Mouse (Mus musculus) bone marrow macrophage, adult 2 months (primary cell): ENCODE data around the gene Oscp1. TPM values are rescaled to one million over a fixed set of nuclear protein-coding genes. Genes with fewer than 3 reads are reported as not detected.
"Not testable (repeated sequence)": the region's sequence is repeated elsewhere in the genome, so short reads cannot be mapped to it uniquely, and the experiment has no call there.

Experiments
- H3K27ac ChIP-seq: 2 replicates; pipeline ENCODE4 v1.5.1; 2012; ENCODE audit warnings: low read depth, low read length; ENCODE audit not compliant: insufficient read depth
- H3K4me1 ChIP-seq: 2 replicates; pipeline ENCODE4 v1.6.1; 2012; ENCODE audit warnings: low read length; ENCODE audit not compliant: control insufficient read depth, insufficient read depth
- H3K4me3 ChIP-seq: 2 replicates; pipeline ENCODE4 v1.5.1; 2012; ENCODE audit warnings: mild to moderate bottlenecking, low read length, moderate library complexity; ENCODE audit not compliant: insufficient read depth
- CTCF ChIP-seq: IDR thresholded peaks from 2 replicates; pipeline ENCODE4 v1.5.1; 2012; ENCODE audit warnings: low read depth, mild to moderate bottlenecking, low read length, moderate library complexity
- POLR2A ChIP-seq: IDR thresholded peaks from 2 replicates; pipeline ENCODE4 v1.6.1; 2012; ENCODE audit warnings: mild to moderate bottlenecking, low read depth, low read length, borderline replicate concordance
- polyA plus RNA-seq: library from polyadenylated mRNA; stranded (reverse); fragments of >200 nt; gene quantifications from 2 replicates; pipeline ENCODE4 v1.2.4, GENCODE M21; 2012; ENCODE audit not compliant: missing spikeins, insufficient read depth, insufficient read length

Gene Oscp1
- polyA plus RNA-seq, 1 experiment, result 3.7 TPM

DNA sequence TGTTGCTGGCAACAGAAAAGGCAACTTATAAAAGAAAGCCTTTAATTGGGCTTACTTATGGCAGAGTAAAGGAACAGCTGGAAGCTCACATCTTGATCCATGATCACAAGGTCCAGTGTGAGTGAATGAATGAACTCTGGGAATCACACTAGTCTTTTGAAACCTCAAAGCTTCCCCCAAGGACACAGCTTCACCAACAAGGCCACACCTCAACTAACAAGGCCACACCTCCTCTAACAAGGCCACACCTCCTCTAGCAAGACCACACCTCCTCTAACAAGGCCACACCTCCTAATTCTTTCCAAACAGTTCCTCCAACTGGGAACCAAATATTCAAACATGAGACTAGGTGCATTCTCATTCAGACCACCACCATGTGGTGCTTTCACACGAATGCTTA, 23.2 kb downstream of the Oscp1 start:
- Histone ChIP-seq H3K4me1 (peaks cover 4% of the 10 kb centered on the region; the same call in 1 of the 2 replicates), H3K27ac (no peak overlapping the region), H3K4me3 (no peak overlapping the region)
- no peak for TF ChIP-seq CTCF
- TF ChIP-seq POLR2A, result no peak

DNA sequence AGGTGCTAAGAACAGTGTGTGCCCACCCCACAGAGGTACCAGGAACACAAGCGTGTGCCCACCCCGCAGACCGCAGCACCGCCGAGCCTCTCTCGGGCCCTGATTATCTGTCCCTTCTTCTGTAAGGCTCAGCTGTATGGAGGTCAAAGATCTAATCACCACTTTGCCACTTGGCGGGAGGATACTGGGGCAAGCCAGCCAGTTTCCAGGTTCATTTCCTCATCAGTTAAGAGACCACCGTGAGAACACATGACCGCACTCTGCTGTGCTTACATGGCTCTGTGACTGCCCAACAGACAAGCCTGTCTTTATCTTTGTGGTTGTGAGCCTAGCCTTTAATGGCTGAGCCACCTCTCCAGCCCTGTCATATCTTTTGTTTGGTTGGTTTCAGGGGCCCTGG, 24.7 kb downstream of the Oscp1 start:
- TF ChIP-seq CTCF (no peak), POLR2A (no peak)
- no peak overlapping the region for H3K27ac ChIP-seq
- H3K4me1 ChIP-seq, result peaks cover 10% of the 10 kb centered on the region; the same call in 1 of the 2 replicates

DNA sequence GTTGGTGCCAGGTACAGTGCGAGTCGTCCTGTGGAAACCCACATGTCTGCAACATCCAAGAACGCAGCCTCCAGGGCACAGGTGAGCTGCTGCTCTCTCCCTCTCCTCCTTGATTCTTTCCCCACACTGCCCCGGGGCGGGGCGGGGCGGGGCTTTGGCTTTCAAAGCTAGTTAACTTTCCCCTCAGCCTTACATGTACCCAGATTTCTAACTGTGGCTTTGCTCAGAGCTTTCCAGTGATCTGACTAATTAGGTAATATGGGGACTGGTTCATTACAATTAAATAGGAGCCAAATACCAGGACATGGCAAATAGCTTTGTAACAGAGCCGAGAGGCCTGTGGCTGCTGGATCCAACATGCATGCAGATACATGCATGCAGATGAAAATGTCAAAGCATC, 26.0 kb downstream of the Oscp1 start:
- TF ChIP-seq POLR2A, result no peak
- no peak for TF ChIP-seq CTCF
- Histone ChIP-seq H3K4me1 (peaks cover 10% of the 10 kb centered on the region; the same call in 1 of the 2 replicates), H3K27ac (no peak overlapping the region), H3K4me3 (no peak overlapping the region)

More for the DNA sequence above, 24.7 kb downstream of the Oscp1 start:
- H3K4me3 ChIP-seq, result no peak overlapping the region

DNA sequence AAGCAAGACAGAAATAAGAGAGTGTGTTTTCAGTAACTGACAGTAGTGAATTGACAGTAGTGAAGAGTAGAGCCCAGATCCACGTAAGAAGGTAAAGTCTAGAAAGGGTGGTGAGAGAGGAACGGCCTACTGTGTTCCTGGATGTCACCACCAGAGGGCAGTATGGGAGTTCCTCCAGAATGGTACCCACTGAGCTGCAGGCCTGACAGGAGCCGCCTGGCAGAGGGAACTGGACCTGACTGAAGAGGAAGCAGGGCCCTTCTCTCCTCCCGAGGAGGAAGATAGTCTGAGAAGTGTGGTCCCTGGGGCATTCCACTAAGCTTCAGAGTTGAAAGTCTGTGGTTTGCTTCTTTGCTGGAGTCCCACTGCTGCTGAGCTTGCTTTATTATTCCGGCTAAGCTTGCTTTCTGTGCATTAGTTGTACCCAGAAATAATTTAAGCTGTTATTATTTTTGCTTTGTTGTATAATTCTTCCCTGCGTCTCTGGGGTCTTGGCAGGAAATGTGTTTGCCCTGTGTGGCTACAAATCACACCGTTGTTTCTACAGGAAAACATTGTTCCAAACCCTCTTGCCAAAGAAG, 27.7 kb downstream of the Oscp1 start:
- Histone ChIP-seq H3K27ac (peak overlapping the region; percentile 51), H3K4me3 (no peak overlapping the region), H3K4me1 (peaks cover 10% of the 10 kb centered on the region; the same call in 1 of the 2 replicates)
- TF ChIP-seq CTCF, result peak; percentile 56; the same call in 1 of the 2 replicates
- TF ChIP-seq POLR2A, result no peak

DNA sequence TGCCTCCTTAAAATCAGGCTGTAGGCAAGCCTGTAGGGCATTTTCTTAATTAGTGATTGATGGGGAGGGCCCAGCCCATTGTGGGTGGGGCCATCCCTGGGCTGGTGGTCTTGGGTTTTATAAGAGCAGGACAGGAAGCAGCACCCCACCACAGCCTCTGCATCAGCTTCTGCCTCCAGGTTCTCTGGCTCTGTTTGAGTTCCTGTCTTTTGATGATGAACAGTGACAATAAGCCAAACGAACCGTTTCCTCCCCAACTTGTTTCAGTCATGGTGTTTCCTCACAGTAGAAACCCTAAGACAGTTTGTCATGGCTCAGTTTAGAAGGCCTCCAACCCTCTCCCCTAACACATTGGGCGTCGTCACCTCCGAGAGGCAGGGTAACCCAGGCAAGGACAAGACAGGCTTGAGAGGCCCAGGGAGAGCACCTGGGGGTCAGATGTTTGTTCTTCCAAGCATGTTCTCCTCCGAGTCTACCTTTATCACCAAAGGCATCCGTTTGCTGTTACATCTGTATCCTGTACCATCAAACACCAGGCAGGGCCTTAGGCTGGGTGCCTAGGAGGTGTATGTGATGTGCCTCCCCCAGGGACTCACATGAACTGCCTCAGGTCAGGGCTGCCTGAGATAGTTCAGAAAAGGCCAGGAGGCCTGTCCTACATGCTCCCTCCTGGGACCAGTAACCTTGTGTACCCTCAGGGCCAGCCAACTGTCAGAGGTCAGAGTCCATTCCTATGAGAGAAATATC, 31.9 kb downstream of the Oscp1 start:
- Histone ChIP-seq H3K27ac (no peak overlapping the region), H3K4me3 (no peak overlapping the region), H3K4me1 (peaks cover 10% of the 10 kb centered on the region; the same call in 1 of the 2 replicates)
- TF ChIP-seq CTCF (no peak), POLR2A (no peak)

DNA sequence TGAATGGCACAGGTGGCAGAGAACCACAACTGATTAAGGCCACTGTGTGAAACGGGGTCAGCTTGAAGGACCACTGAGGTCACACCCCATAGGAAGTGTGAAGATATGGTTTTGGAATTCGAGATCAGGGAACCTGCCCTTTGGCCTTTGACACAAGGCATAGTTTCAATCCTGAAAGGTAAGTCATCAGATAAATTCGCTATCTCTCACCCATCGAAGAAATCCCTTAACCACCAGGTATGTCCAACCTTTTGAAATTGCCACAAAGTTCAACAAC, 32.4 kb downstream of the Oscp1 start:
- TF ChIP-seq CTCF, result no peak
- TF ChIP-seq POLR2A, result no peak
- no peak overlapping the region for H3K4me3 ChIP-seq
- H3K4me1 ChIP-seq, result peaks cover 10% of the 10 kb centered on the region; the same call in 1 of the 2 replicates
- H3K27ac ChIP-seq, result no peak overlapping the region

DNA sequence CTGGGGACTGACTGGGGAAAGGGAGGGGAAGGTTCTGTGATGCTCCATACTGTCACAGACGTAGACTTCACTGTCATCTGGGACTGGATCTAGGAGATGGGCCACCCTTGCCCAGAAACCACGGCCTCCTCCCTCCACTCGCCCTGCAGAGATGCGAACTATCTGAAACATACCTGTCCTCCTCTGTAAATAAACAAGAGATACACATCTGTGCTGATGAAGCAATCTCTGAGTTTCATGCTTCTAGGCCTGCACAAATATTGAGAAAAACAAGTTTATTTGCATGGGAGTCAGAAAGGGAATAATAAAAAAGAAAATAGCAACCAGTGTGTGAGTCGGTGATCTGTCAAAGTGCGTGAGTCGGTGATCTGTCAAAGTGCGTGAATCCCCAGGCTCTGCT, 33.5 kb downstream of the Oscp1 start:
- no peak overlapping the region for H3K27ac ChIP-seq
- no peak overlapping the region for H3K4me3 ChIP-seq
- H3K4me1 ChIP-seq, result peaks cover 3% of the 10 kb centered on the region; the same call in 1 of the 2 replicates
- no peak for TF ChIP-seq CTCF
- no peak for TF ChIP-seq POLR2A

DNA sequence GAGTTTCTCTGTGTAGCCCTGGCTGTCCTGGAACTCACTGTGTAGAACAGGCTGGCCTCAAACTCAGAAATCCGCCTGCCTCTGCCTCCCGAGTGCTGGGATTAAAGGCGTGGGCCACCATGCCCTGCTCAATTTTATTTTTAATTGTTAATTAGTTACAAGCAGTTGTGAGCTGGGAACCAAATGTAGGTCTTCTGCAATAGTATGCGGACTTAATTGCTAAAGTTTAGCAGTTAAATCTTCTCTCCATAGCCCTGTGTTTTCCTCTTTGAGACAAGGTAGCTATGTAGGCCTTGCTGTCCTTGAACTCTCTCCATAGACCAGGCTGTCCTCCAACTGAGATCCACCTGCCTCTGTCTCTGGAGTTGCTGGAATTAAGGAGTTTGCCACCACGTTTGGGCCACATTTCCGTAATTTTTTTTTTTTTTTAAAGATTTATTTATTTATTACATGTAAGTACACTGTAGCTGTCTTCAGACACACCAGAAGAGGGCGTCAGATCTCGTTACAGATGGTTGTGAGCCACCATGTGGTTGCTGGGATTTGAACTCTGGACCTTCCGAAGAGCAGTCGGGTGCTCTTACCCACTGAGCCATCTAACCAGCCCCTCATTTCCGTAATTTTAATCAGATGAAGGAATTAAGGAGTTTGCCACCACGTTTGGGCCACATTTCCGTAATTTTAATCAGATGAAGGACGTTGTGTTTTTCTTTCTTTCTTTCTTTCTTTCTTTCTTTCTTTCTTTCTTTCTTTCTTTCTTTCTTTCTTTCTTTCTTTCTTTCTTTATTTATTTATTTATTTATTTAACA, 37.5 kb downstream of the Oscp1 start:
- H3K4me3 ChIP-seq, H3K27ac ChIP-seq: not testable (repeated sequence)
- H3K4me1 ChIP-seq, result peaks cover 13% of the 10 kb centered on the region

DNA sequence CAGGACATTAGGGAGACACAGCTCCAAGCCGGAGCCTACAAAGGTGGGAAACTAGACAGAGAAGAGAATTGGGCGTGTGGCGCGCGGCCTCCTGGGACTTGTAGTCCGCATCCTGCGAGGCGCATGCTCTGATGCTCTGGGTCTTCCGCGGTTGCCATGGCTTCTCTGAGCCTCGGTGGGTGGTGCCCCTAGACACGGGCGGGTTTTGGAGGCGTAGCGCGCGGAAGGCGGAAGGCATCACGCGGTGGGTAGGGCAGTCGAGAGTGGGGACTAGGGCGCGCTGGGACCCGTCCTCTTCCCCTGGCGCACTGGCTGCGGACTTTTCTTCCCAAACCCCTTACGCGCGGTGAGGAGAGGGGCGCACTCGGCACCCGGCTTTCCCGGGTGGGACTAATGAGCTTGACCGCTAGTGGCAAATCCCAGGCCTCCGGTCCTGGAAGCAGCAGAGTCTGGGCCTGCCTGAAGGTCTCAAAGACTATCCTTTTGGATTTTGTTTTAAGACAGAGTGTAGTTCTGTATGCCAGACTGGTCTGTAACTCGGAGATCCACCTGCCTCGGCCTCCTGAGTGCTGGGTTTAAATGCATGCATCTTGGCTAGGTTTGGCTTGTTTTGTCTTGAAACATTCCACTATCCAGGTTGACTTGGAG, 38.2 kb downstream of the Oscp1 start, which contains the start of gene Lsm10:
Lsm10 (plus strand) TSS at position 160 of the 648 bp plus-strand sequence.
- H3K4me1 ChIP-seq, result peaks cover 20% of the 10 kb centered on the region
- H3K27ac ChIP-seq, result peak within 1 kb of the TSS; percentile 55
- H3K4me3 ChIP-seq, result peak within 1 kb of the TSS; percentile 82
- TF ChIP-seq POLR2A (no peak), CTCF (no peak)
